Mouse (Mus musculus) G1E (cell line): ENCODE measurements around the gene 1700016H13Rik.

Experiments
- CTCF ChIP-seq: IDR thresholded peaks from 2 replicates; pipeline ENCODE4 v1.5.1; 2012; ENCODE audit warnings: low read depth, low read length, inconsistent platforms, mixed read lengths
- GATA1 ChIP-seq: IDR thresholded peaks from 2 replicates; pipeline ENCODE4 v1.6.1; 2012; ENCODE audit warnings: borderline replicate concordance, low read length, inconsistent platforms, mixed read lengths
- GATA2 ChIP-seq: IDR thresholded peaks from 2 replicates; pipeline ENCODE4 v1.6.1; 2012; ENCODE audit warnings: low read depth, low read length, inconsistent platforms, borderline replicate concordance
- POLR2AphosphoS5 ChIP-seq: IDR thresholded peaks from 2 replicates; pipeline ENCODE4 v1.6.1; 2012; ENCODE audit warnings: low read depth, low read length, inconsistent platforms; ENCODE audit not compliant: insufficient replicate concordance
- TAL1 ChIP-seq: conservative IDR thresholded peaks from 2 replicates; pipeline ENCODE4 v1.6.1; 2012; ENCODE audit warnings: low read depth, low read length, inconsistent platforms, mixed read lengths

GRCm38 (mm10) chr5:103694094-103694493 lies 38.3 kb upstream of the 1700016H13Rik start:
- TF ChIP-seq TAL1 = no peak
- no peak for TF ChIP-seq CTCF
- no peak for TF ChIP-seq POLR2AphosphoS5
- TF ChIP-seq GATA1 = no peak
- no peak for TF ChIP-seq GATA2
